Mouse (Mus musculus) stomach, postnatal 0 days (tissue): ENCODE data around the gene Ccdc155.

Source experiments
- CTCF ChIP-seq: IDR thresholded peaks from 2 replicates; pipeline ENCODE4 v1.5.1; 2016; ENCODE audit warnings: antibody characterized with exemption, low read depth, mild to moderate bottlenecking, moderate library complexity
- EP300 ChIP-seq: optimal IDR thresholded peaks from 2 replicates; pipeline ENCODE3; 2016; ENCODE audit warnings: antibody characterized with exemption

DNA sequence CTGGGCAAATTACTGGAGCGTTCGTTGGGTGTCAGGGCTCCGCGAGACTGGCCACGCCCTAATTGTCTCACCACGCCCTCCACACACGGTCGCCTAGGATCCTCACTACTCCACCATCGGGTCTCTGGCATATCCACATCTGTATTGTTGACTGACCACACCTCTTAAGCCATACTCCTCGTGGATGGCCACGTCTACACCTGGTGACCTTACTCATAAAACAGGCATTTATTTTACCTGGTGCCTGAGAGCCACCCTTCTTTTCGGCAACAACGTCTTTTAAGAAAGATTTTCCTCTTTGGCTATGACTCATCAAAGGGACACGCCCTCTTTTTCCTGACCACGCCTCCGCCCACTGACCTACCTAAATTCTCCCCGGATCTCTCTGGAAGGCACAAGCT lies 7.2 kb upstream of the Ccdc155 start, which contains the start of gene Dkkl1:
- no peak for TF ChIP-seq CTCF
- TF ChIP-seq EP300: no peak
